Mouse (Mus musculus) hindbrain, embryonic 14.5 days (tissue): ENCODE measurements around the gene D430041D05Rik. TPM values are rescaled to one million over a fixed set of nuclear protein-coding genes. Genes with fewer than 3 reads are reported as not detected.
A peak's percentile ranks its signal among the peaks of the same experiment; 100 is the strongest.

Experiments
- ATAC-seq: fragments of 200-750 bp; cut with Nextera tagmentation; 2 replicates; pipeline ENCODE4 v1.8.0; 2017; ENCODE audit warnings: moderate number of reproducible peaks, mild to moderate bottlenecking, moderate TSS enrichment, moderate library complexity; ENCODE audit not compliant: low FRiP score
- DNase-seq: peaks from one replicate; pipeline ENCODE4 v3.0.0-alpha.2; 2015; ENCODE audit warnings: low spot score
- H3K27ac ChIP-seq: fragments of 300-500 bp; sonication (generic); 2 replicates; pipeline ENCODE4 v1.5.1; 2014; ENCODE audit warnings: mild to moderate bottlenecking, moderate library complexity
- H3K27me3 ChIP-seq: fragments of 300-500 bp; sonication (generic); 2 replicates; pipeline ENCODE4 v1.6.1; 2014; ENCODE audit warnings: mild to moderate bottlenecking, low read length, mixed read lengths; ENCODE audit not compliant: control insufficient read depth, insufficient read depth
- H3K36me3 ChIP-seq: fragments of 300-500 bp; sonication (generic); replicated peaks from 2 replicates; pipeline ENCODE4 v1.6.1; 2014; ENCODE audit not compliant: control insufficient read depth, insufficient read depth
- H3K4me1 ChIP-seq: fragments of 300-500 bp; sonication (generic); replicated peaks from 2 replicates; pipeline ENCODE4 v1.6.1; 2014; ENCODE audit warnings: antibody characterized with exemption, low read length, mixed read lengths; ENCODE audit not compliant: control insufficient read depth, insufficient read depth
- H3K4me2 ChIP-seq: fragments of 300-500 bp; sonication (generic); replicated peaks from 2 replicates; pipeline ENCODE4 v1.6.1; 2014; ENCODE audit warnings: mild to moderate bottlenecking, moderate library complexity
- H3K4me3 ChIP-seq: fragments of 300-500 bp; sonication (generic); replicated peaks from 2 replicates; pipeline ENCODE4 v1.5.1; 2014; ENCODE audit warnings: mild to moderate bottlenecking, low read length
- H3K9ac ChIP-seq: fragments of 300-500 bp; sonication (generic); 2 replicates; pipeline ENCODE4 v1.6.1; 2014
- H3K9me3 ChIP-seq: fragments of 300-500 bp; sonication (generic); 2 replicates; pipeline ENCODE4 v1.6.1; 2016; ENCODE audit warnings: low read length; ENCODE audit not compliant: control insufficient read depth
- WGBS: fragments of 180-500 bp; shearing (Covaris S2); extraction: QIAGEN DNeasy Blood & Tissue Kit; methylation state at CpG from one replicate; pipeline ENCODE4 v1.1.7; 2014; 5-methylcytosine and 5-hydroxymethylcytosine counted together
- polyA plus RNA-seq: library from polyadenylated mRNA; unstranded; fragments of >200 nt; fragmentation: Nextera tagmentation; extraction: Ambion mirVana; gene quantifications from 2 replicates; pipeline ENCODE4 v1.2.1, GENCODE M21; 2014

Gene D430041D05Rik
- polyA plus RNA-seq, 1 experiment from 2014 or later: 13.4 TPM

- Histone ChIP-seq H3K4me3 (no peak overlapping the region), H3K9ac (no peak overlapping the region), H3K4me2 (no peak overlapping the region), H3K27ac (no peak overlapping the region), H3K9me3 (no peaks in the 10 kb centered on the region), H3K36me3 (no peaks in the 10 kb centered on the region), H3K27me3 (no peaks in the 10 kb centered on the region), H3K4me1 (peaks cover 6% of the 10 kb centered on the region; the same call in 1 of the 2 replicates)
- 33% methylated on average over 4 of the region's 4 CpGs for WGBS
- DNase-seq: peak; percentile 40
- ATAC-seq: no peak
Observed at GRCm38 (mm10) chr2:104251647-104252046, 159.2 kb downstream of the D430041D05Rik start.

- Histone ChIP-seq H3K4me2 (no peak overlapping the region), H3K36me3 (no peaks in the 10 kb centered on the region), H3K27ac (no peak overlapping the region), H3K27me3 (no peaks in the 10 kb centered on the region), H3K4me1 (peaks cover 6% of the 10 kb centered on the region; the same call in 1 of the 2 replicates), H3K4me3 (no peak overlapping the region), H3K9me3 (no peaks in the 10 kb centered on the region), H3K9ac (no peak overlapping the region)
- DNase-seq (no peak), ATAC-seq (no peak)
- 81% methylated on average over 2 of the region's 2 CpGs for WGBS
Observed at GRCm38 (mm10) chr2:104249856-104250255, 161.0 kb downstream of the D430041D05Rik start.

- DNase-seq: no peak
- Histone ChIP-seq H3K4me1 (no peaks in the 10 kb centered on the region), H3K27ac (no peak overlapping the region), H3K36me3 (no peaks in the 10 kb centered on the region), H3K4me3 (no peak overlapping the region), H3K9me3 (no peaks in the 10 kb centered on the region), H3K4me2 (no peak overlapping the region), H3K9ac (no peak overlapping the region), H3K27me3 (no peaks in the 10 kb centered on the region)
- ATAC-seq: no peak
- 74% methylated on average over 4 of the region's 4 CpGs for WGBS
Observed at GRCm38 (mm10) chr2:104246851-104247250, 164.0 kb downstream of the D430041D05Rik start.

- ATAC-seq (no peak), DNase-seq (no peak)
- Histone ChIP-seq H3K27ac (no peak overlapping the region), H3K9ac (no peak overlapping the region), H3K4me2 (no peak overlapping the region), H3K4me3 (no peak overlapping the region), H3K36me3 (no peaks in the 10 kb centered on the region), H3K4me1 (no peaks in the 10 kb centered on the region), H3K9me3 (no peaks in the 10 kb centered on the region), H3K27me3 (no peaks in the 10 kb centered on the region)
- 90% methylated on average over 5 of the region's 5 CpGs for WGBS
Observed at GRCm38 (mm10) chr2:104242055-104242454, 168.8 kb downstream of the D430041D05Rik start.

GRCm38 (mm10) chr2:104237141-104237540 lies 173.7 kb downstream of the D430041D05Rik start:
- 86% methylated on average over 4 of the region's 4 CpGs for WGBS

GRCm38 (mm10) chr2:104230444-104230843 lies 180.4 kb downstream of the D430041D05Rik start:
- ATAC-seq (no peak), DNase-seq (no peak)
- Histone ChIP-seq H3K9me3 (no peaks in the 10 kb centered on the region), H3K27me3 (no peaks in the 10 kb centered on the region), H3K4me1 (no peaks in the 10 kb centered on the region), H3K4me2 (no peak overlapping the region), H3K9ac (no peak overlapping the region), H3K27ac (no peak overlapping the region), H3K4me3 (no peak overlapping the region), H3K36me3 (peaks cover 5% of the 10 kb centered on the region)
- WGBS: 79% methylated on average over 2 of the region's 2 CpGs

More at GRCm38 (mm10) chr2:104237141-104237540, 173.7 kb downstream of the D430041D05Rik start:
- H3K27ac ChIP-seq: no peak overlapping the region
- no peak overlapping the region for H3K4me3 ChIP-seq
- no peaks in the 10 kb centered on the region for H3K4me1 ChIP-seq
- ATAC-seq: no peak
- H3K9ac ChIP-seq: no peak overlapping the region
- H3K9me3 ChIP-seq: no peaks in the 10 kb centered on the region
- DNase-seq: no peak
- no peaks in the 10 kb centered on the region for H3K27me3 ChIP-seq
- H3K4me2 ChIP-seq: no peak overlapping the region
- peaks cover 5% of the 10 kb centered on the region for H3K36me3 ChIP-seq

GRCm38 (mm10) chr2:104226057-104226456 lies 184.8 kb downstream of the D430041D05Rik start:
- WGBS: 97% methylated on average over 4 of the region's 4 CpGs
- H3K27ac ChIP-seq: no peak overlapping the region
- no peaks in the 10 kb centered on the region for H3K27me3 ChIP-seq
- DNase-seq (no peak), ATAC-seq (no peak)
- H3K4me3 ChIP-seq: no peak overlapping the region
- no peaks in the 10 kb centered on the region for H3K4me1 ChIP-seq
- no peak overlapping the region for H3K9ac ChIP-seq
- no peak overlapping the region for H3K4me2 ChIP-seq
- H3K36me3 ChIP-seq: 0 out of 2 replicates have a peak, but pooled peaks cover under 1% of the 10 kb centered on the region
- no peaks in the 10 kb centered on the region for H3K9me3 ChIP-seq

- no peak for ATAC-seq
- WGBS: 26% methylated on average over 14 of the region's 14 CpGs
- no peaks in the 10 kb centered on the region for H3K27me3 ChIP-seq
- H3K4me3 ChIP-seq: no peak overlapping the region
- no peak for DNase-seq
- no peak overlapping the region for H3K4me2 ChIP-seq
- H3K4me1 ChIP-seq: peaks cover 18% of the 10 kb centered on the region
- H3K27ac ChIP-seq: no peak overlapping the region
- H3K36me3 ChIP-seq: peaks cover 8% of the 10 kb centered on the region; the same call in 1 of the 2 replicates
- H3K9ac ChIP-seq: no peak overlapping the region
- H3K9me3 ChIP-seq: no peaks in the 10 kb centered on the region
Observed at GRCm38 (mm10) chr2:104219733-104220391, 191.0 kb downstream of the D430041D05Rik start.

- H3K27me3 ChIP-seq: no peaks in the 10 kb centered on the region
- no peak overlapping the region for H3K9ac ChIP-seq
- 36% methylated on average over 9 of the region's 9 CpGs for WGBS
- DNase-seq: peak; percentile 33
- H3K4me1 ChIP-seq: peaks cover 18% of the 10 kb centered on the region
- no peak overlapping the region for H3K4me3 ChIP-seq
- H3K9me3 ChIP-seq: no peaks in the 10 kb centered on the region
- H3K27ac ChIP-seq: peak overlapping the region; percentile 52; the same call in 1 of the 2 replicates
- ATAC-seq: no peak
- peaks cover 12% of the 10 kb centered on the region; the same call in 1 of the 2 replicates for H3K36me3 ChIP-seq
- no peak overlapping the region for H3K4me2 ChIP-seq
Observed at GRCm38 (mm10) chr2:104218588-104219065, 192.2 kb downstream of the D430041D05Rik start.
